Mouse (Mus musculus): ENCODE measurements around the gene Ccdc42. TPM values are rescaled to one million over a fixed set of nuclear protein-coding genes. Genes with fewer than 3 reads are reported as not detected.

Gene Ccdc42
- 0.32 TPM in 2 replicates for polyA plus RNA-seq (2014; fragmentation: Nextera tagmentation; extraction: Ambion mirVana)

GRCm38 (mm10) chr11:68586721-68587120, at the start of gene Ccdc42:
Gene Ccdc42, plus strand, starts transcription at chr11:68587021.
- H3K4me1 ChIP-seq (replicated peaks; ENCODE audit: control insufficient read depth, insufficient read depth, low read length), result peaks cover 13% of the 10 kb centered on the region
- H3K9ac ChIP-seq (ENCODE audit: low read length), result no peak within 1 kb of the TSS
- no peaks in the 10 kb centered on the region for H3K27me3 ChIP-seq (replicated peaks; ENCODE audit: control insufficient read depth, insufficient read depth, low read length)
- no peaks in the 10 kb centered on the region for H3K36me3 ChIP-seq (ENCODE audit: control insufficient read depth, insufficient read depth, low read length)
- no peak within 1 kb of the TSS for H3K27ac ChIP-seq (ENCODE audit: low read depth)
- ATAC-seq (replicated peaks; ENCODE audit: low FRiP score, low TSS enrichment, low read depth) (no peak), DNase-seq (ENCODE audit: low spot score) (no peak)
- no peak within 1 kb of the TSS for H3K4me2 ChIP-seq (ENCODE audit: low read length)
- WGBS, result 77% methylated on average over 5 of the region's 5 CpGs
- H3K4me3 ChIP-seq (ENCODE audit: low read depth, low read length), result no peak within 1 kb of the TSS
- H3K9me3 ChIP-seq (ENCODE audit: control insufficient read depth, low read length), result no peaks in the 10 kb centered on the region

DNA sequence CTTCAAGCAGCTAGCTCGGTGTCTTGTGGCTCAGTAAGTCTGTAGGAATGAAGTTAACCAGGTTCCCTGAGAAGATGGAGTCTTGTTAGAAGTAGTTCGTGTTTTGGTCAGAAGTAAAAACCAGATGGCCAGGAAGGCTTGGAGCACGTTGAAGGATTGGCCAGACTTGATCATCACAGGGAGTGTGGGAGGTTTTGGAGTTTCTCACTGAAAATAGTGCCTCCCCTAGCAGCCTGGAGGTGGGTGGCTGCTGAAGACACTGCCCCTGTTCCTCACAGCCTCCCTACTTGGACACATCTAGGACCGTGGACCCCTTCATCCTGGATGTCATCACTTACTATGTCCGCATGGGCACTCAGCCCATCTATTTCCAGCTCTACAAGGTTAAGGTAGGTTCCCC, 47.2 kb upstream of the Ccdc42 start:
- Histone ChIP-seq H3K4me3 (ENCODE audit: low read depth, low read length) (no peak overlapping the region), H3K9me3 (ENCODE audit: control insufficient read depth, low read length) (no peaks in the 10 kb centered on the region), H3K36me3 (ENCODE audit: control insufficient read depth, insufficient read depth, low read length) (no peaks in the 10 kb centered on the region), H3K9ac (ENCODE audit: low read length) (no peak overlapping the region), H3K4me1 (replicated peaks; ENCODE audit: control insufficient read depth, insufficient read depth, low read length) (no peaks in the 10 kb centered on the region), H3K27me3 (replicated peaks; ENCODE audit: control insufficient read depth, insufficient read depth, low read length) (no peaks in the 10 kb centered on the region), H3K4me2 (ENCODE audit: low read length) (no peak overlapping the region), H3K27ac (ENCODE audit: low read depth) (no peak overlapping the region)
- WGBS, result 49% methylated on average over 5 of the region's 5 CpGs
- DNase-seq (ENCODE audit: low spot score), result no peak
- no peak for ATAC-seq (replicated peaks; ENCODE audit: low FRiP score, low TSS enrichment, low read depth)

DNA sequence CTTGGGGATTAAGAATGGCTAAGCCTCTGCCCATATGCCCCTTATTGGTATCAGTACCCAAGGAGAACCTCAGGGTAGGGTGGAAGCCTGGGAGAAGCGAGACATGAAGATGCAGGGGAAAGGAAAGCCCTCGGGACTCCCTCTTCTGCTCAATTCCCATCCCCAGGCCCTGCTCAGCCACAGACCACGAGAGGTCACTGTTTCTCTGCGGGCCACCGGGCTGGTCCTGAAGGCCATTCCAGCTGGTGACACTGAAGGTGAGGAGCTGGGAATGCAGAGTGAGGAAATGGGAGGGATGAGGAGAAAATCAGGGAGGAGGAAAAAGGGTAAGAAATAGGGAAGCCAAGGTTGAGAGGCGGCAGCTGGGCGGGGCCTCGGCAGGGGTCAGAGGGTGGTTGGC, 42.3 kb upstream of the Ccdc42 start:
- Histone ChIP-seq H3K4me1 (replicated peaks; ENCODE audit: control insufficient read depth, insufficient read depth, low read length) (no peaks in the 10 kb centered on the region), H3K27ac (ENCODE audit: low read depth) (no peak overlapping the region), H3K4me2 (ENCODE audit: low read length) (no peak overlapping the region), H3K36me3 (ENCODE audit: control insufficient read depth, insufficient read depth, low read length) (no peaks in the 10 kb centered on the region), H3K4me3 (ENCODE audit: low read depth, low read length) (no peak overlapping the region), H3K9me3 (ENCODE audit: control insufficient read depth, low read length) (no peaks in the 10 kb centered on the region), H3K9ac (ENCODE audit: low read length) (no peak overlapping the region), H3K27me3 (replicated peaks; ENCODE audit: control insufficient read depth, insufficient read depth, low read length) (no peaks in the 10 kb centered on the region)
- WGBS, result 7% methylated on average over 8 of the region's 8 CpGs
- no peak for DNase-seq (ENCODE audit: low spot score)
- no peak for ATAC-seq (replicated peaks; ENCODE audit: low FRiP score, low TSS enrichment, low read depth)

DNA sequence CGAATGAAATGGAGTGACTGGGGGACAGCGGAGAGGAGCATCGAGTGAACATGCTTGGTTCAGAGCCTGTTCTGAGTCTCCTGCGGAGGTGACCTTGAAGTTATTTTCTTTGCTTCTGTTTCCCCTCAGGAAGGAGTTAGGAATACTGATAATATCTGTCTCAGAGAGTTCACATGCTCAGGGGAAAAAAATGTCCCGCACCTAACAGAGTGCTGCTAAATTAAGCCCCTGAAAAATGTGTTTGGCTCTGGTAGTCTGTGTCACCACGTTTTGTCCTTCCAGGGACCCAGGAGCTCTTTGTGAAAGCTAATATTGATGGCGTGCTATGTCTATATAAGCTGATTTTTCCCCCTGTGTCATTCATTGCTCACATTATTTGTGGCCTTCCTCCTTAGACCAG, 41.6 kb upstream of the Ccdc42 start:
- Histone ChIP-seq H3K4me3 (ENCODE audit: low read depth, low read length) (no peak overlapping the region), H3K9ac (ENCODE audit: low read length) (no peak overlapping the region), H3K27ac (ENCODE audit: low read depth) (no peak overlapping the region), H3K4me1 (replicated peaks; ENCODE audit: control insufficient read depth, insufficient read depth, low read length) (no peaks in the 10 kb centered on the region), H3K27me3 (replicated peaks; ENCODE audit: control insufficient read depth, insufficient read depth, low read length) (no peaks in the 10 kb centered on the region), H3K9me3 (ENCODE audit: control insufficient read depth, low read length) (no peaks in the 10 kb centered on the region), H3K4me2 (ENCODE audit: low read length) (no peak overlapping the region), H3K36me3 (ENCODE audit: control insufficient read depth, insufficient read depth, low read length) (no peaks in the 10 kb centered on the region)
- ATAC-seq (replicated peaks; ENCODE audit: low FRiP score, low TSS enrichment, low read depth) (no peak), DNase-seq (ENCODE audit: low spot score) (no peak)
- WGBS, result 52% methylated on average over 7 of the region's 7 CpGs

- Histone ChIP-seq H3K36me3 (ENCODE audit: control insufficient read depth, insufficient read depth, low read length) (no peaks in the 10 kb centered on the region), H3K9ac (ENCODE audit: low read length) (no peak overlapping the region), H3K4me3 (ENCODE audit: low read depth, low read length) (no peak overlapping the region), H3K27ac (ENCODE audit: low read depth) (no peak overlapping the region), H3K4me2 (ENCODE audit: low read length) (no peak overlapping the region), H3K9me3 (ENCODE audit: control insufficient read depth, low read length) (no peaks in the 10 kb centered on the region), H3K4me1 (replicated peaks; ENCODE audit: control insufficient read depth, insufficient read depth, low read length) (no peaks in the 10 kb centered on the region), H3K27me3 (replicated peaks; ENCODE audit: control insufficient read depth, insufficient read depth, low read length) (no peaks in the 10 kb centered on the region)
- DNase-seq (ENCODE audit: low spot score) (no peak), ATAC-seq (replicated peaks; ENCODE audit: low FRiP score, low TSS enrichment, low read depth) (no peak)
- WGBS, result 79% methylated on average over 8 of the region's 8 CpGs
These were observed 41.1 kb upstream of the Ccdc42 start for GRCm38 (mm10) chr11:68545682-68546222.

DNA sequence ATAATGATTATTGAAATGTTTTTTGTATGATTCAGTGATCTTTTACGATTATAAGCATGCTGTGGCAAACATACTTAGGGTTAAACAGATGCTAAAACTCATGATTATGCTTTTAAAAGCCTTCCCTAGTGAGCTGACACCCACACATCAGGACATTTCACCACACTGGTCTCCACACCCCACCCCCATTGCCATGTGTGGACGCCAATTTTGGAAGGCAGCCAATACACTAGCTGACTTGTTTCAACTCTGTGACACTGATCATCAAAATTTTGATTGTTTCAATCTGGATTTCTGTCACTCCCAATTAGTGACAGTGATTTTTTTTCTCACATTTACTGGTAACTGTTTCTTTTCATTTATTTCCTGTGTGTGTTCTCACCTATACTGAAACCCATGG, 39.3 kb upstream of the Ccdc42 start:
- no peak overlapping the region for H3K4me3 ChIP-seq (ENCODE audit: low read depth, low read length)

DNA sequence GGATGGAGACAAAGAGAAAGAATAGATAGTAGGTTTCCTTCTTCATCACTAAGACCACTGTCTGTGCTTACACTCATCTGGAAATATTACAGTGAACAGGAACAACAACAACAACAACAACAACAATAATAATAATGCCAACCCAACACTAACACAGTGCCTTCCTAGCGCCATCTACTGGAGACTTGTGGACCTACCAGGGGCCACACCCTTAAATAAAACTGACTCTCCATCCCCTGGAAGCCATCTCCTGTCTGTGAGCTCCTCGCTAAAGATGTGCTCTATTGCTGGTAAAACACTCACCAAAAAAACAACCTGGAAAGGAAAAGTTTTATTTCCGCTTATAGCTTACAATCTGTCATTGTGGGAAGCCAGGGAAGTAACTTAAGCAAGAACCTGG, 37.2 kb upstream of the Ccdc42 start:
- no peak for ATAC-seq (replicated peaks; ENCODE audit: low FRiP score, low TSS enrichment, low read depth)
- H3K27me3 ChIP-seq (replicated peaks; ENCODE audit: control insufficient read depth, insufficient read depth, low read length), result no peaks in the 10 kb centered on the region
- no peak overlapping the region for H3K4me3 ChIP-seq (ENCODE audit: low read depth, low read length)
- H3K4me2 ChIP-seq (ENCODE audit: low read length), result no peak overlapping the region
- 52% methylated on average over 3 of the region's 3 CpGs for WGBS
- no peak overlapping the region for H3K9ac ChIP-seq (ENCODE audit: low read length)
- H3K27ac ChIP-seq (ENCODE audit: low read depth), result no peak overlapping the region
- no peaks in the 10 kb centered on the region for H3K36me3 ChIP-seq (ENCODE audit: control insufficient read depth, insufficient read depth, low read length)
- DNase-seq (ENCODE audit: low spot score), result no peak
- no peaks in the 10 kb centered on the region for H3K9me3 ChIP-seq (ENCODE audit: control insufficient read depth, low read length)
- no peaks in the 10 kb centered on the region for H3K4me1 ChIP-seq (replicated peaks; ENCODE audit: control insufficient read depth, insufficient read depth, low read length)

More for the DNA sequence above, 39.3 kb upstream of the Ccdc42 start:
- DNase-seq (ENCODE audit: low spot score) (no peak), ATAC-seq (replicated peaks; ENCODE audit: low FRiP score, low TSS enrichment, low read depth) (no peak)
- Histone ChIP-seq H3K4me1 (replicated peaks; ENCODE audit: control insufficient read depth, insufficient read depth, low read length) (no peaks in the 10 kb centered on the region), H3K4me2 (ENCODE audit: low read length) (no peak overlapping the region), H3K36me3 (ENCODE audit: control insufficient read depth, insufficient read depth, low read length) (no peaks in the 10 kb centered on the region), H3K9me3 (ENCODE audit: control insufficient read depth, low read length) (no peaks in the 10 kb centered on the region), H3K27ac (ENCODE audit: low read depth) (no peak overlapping the region), H3K27me3 (replicated peaks; ENCODE audit: control insufficient read depth, insufficient read depth, low read length) (no peaks in the 10 kb centered on the region), H3K9ac (ENCODE audit: low read length) (no peak overlapping the region)
- 71% methylated on average over 2 of the region's 2 CpGs for WGBS

- Histone ChIP-seq H3K36me3 (ENCODE audit: control insufficient read depth, insufficient read depth, low read length) (no peaks in the 10 kb centered on the region), H3K27me3 (replicated peaks; ENCODE audit: control insufficient read depth, insufficient read depth, low read length) (no peaks in the 10 kb centered on the region), H3K9ac (ENCODE audit: low read length) (no peak overlapping the region), H3K4me2 (ENCODE audit: low read length) (no peak overlapping the region), H3K27ac (ENCODE audit: low read depth) (no peak overlapping the region), H3K4me3 (ENCODE audit: low read depth, low read length) (no peak overlapping the region), H3K9me3 (ENCODE audit: control insufficient read depth, low read length) (no peaks in the 10 kb centered on the region), H3K4me1 (replicated peaks; ENCODE audit: control insufficient read depth, insufficient read depth, low read length) (no peaks in the 10 kb centered on the region)
- 54% methylated on average over 4 of the region's 4 CpGs for WGBS
- no peak for DNase-seq (ENCODE audit: low spot score)
- ATAC-seq (replicated peaks; ENCODE audit: low FRiP score, low TSS enrichment, low read depth), result no peak
These were observed 36.5 kb upstream of the Ccdc42 start for GRCm38 (mm10) chr11:68550358-68550757.

GRCm38 (mm10) chr11:68553981-68554471, 32.8 kb upstream of the Ccdc42 start:
- ATAC-seq (replicated peaks; ENCODE audit: low FRiP score, low TSS enrichment, low read depth), result no peak
- H3K4me1 ChIP-seq (replicated peaks; ENCODE audit: control insufficient read depth, insufficient read depth, low read length), result no peaks in the 10 kb centered on the region
- no peaks in the 10 kb centered on the region for H3K36me3 ChIP-seq (ENCODE audit: control insufficient read depth, insufficient read depth, low read length)
- 42% methylated on average over 8 of the region's 8 CpGs for WGBS
- no peaks in the 10 kb centered on the region for H3K27me3 ChIP-seq (replicated peaks; ENCODE audit: control insufficient read depth, insufficient read depth, low read length)
- H3K4me2 ChIP-seq (ENCODE audit: low read length), result no peak overlapping the region
- H3K9me3 ChIP-seq (ENCODE audit: control insufficient read depth, low read length), result no peaks in the 10 kb centered on the region
- no peak overlapping the region for H3K27ac ChIP-seq (ENCODE audit: low read depth)
- H3K9ac ChIP-seq (ENCODE audit: low read length), result no peak overlapping the region
- H3K4me3 ChIP-seq (ENCODE audit: low read depth, low read length), result no peak overlapping the region
- peak; percentile 67 for DNase-seq (ENCODE audit: low spot score)
